Mouse (Mus musculus) thymus, postnatal 10 days (tissue): Measurements from ENCODE around the gene 9130230L23Rik.

Experiments used
- DNase-seq, 2 experiments: peaks; one replicate each; pipeline ENCODE4 v3.0.0; 2021; ENCODE audit warnings: low spot score in 2 of 2

Gene 9130230L23Rik

GRCm38 (mm10) chr5:66004134-66004925 is at the start of gene 9130230L23Rik:
Gene 9130230L23Rik, minus strand, starts transcription at chr5:66004285.
- no peak for DNase-seq

GRCm38 (mm10) chr5:66052777-66053548 is 48.9 kb upstream of the 9130230L23Rik start:
- DNase-seq: no peak

DNA sequence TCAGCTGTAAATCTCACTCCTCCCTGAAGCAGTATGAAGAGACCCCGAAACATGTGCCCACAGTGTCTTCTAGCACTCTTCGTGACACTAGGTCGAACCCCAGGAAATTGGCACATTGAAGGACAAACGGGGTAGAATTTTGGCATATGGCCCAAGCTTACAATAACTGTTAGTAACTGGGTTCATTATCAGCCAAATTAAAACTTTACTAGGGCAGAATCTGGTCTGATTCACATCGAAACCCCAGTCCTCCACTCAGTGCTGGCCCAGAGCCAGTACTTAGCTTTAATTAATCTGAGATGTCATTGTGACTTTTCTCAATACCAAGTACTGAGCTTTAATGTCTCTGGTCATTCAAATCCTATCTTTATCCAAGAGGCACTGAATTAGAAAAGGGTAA is 46.8 kb upstream of the 9130230L23Rik start:
- no peak for DNase-seq

- DNase-seq: no peak
Observed at GRCm38 (mm10) chr5:66046356-66046755, 42.3 kb upstream of the 9130230L23Rik start.

DNA sequence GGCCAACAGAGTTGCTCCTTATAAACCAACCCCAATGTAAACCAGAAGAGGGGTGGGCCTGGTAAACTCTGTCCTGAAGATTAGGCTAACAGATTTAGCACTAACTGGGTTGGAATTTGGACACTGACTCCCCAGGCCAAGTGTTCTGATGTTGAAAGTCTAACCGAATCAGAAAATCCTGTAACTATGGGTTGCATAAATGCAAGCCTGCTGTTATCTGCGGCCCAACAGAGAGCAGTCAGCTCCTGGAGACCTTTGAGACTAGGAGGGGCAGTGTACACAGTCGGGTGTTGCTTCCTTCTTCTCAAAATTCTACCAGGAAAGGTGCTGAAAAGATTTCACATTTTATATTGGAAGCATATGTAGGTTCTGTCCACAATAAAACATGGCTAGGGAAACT is 39.8 kb upstream of the 9130230L23Rik start:
- DNase-seq: no peak

DNA sequence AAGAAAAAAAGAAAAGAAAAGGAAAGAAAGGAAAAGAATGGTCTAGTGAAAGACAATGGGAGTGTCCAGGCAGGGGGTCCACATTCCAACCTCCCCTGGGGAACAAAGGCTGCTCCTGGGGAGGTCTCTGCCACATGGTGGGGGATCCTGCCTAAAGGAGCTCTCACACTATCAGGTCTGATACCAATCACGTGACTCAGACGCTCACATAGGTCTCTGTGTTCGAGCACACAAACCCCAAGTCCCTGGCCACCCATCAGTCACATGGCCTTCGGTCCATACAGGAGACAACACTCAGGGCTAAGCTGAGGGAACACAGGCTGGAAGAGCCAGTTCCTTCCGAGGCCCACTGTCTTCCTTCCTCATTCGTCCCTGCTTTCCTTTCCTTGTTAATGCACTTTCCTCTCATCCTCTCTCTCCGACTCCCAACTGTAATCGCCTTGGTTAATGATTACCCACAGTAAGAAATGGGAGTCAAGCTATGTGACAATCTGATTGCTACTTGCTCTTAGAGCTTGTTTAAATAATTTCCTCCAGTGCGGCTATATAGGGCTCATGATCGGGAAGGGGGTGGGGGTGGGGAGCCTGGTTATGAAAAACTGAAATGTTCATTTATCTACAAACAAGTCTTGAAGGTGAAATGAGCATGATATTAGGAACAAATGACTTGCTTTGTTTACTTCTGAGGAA is 38.7 kb upstream of the 9130230L23Rik start:
- DNase-seq: no peak

- DNase-seq: no peak
Observed at GRCm38 (mm10) chr5:66040744-66041279, 36.7 kb upstream of the 9130230L23Rik start.

GRCm38 (mm10) chr5:66039813-66040212 is 35.7 kb upstream of the 9130230L23Rik start:
- DNase-seq: no peak

DNA sequence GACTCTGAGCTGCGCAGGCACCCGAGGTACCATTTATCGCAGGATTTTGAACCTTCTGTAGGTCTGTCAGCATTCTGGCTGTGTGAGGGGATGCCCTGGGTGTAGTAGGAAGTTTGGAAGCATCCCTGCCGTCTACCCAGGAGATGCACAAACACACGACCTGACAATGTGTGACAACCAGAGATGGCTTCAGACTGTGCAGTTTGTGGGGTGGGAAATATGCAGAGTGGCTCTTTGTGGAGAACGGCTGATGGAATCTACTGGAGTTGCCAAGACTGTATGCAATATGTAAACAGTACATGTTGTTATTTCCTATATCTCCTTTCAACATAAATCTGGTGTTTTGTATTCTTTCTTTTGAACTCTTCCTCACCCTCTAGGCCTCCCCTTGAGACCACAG is 33.0 kb upstream of the 9130230L23Rik start:
- DNase-seq: no peak

- no peak for DNase-seq
Observed at GRCm38 (mm10) chr5:66036440-66037054, 32.5 kb upstream of the 9130230L23Rik start.

DNA sequence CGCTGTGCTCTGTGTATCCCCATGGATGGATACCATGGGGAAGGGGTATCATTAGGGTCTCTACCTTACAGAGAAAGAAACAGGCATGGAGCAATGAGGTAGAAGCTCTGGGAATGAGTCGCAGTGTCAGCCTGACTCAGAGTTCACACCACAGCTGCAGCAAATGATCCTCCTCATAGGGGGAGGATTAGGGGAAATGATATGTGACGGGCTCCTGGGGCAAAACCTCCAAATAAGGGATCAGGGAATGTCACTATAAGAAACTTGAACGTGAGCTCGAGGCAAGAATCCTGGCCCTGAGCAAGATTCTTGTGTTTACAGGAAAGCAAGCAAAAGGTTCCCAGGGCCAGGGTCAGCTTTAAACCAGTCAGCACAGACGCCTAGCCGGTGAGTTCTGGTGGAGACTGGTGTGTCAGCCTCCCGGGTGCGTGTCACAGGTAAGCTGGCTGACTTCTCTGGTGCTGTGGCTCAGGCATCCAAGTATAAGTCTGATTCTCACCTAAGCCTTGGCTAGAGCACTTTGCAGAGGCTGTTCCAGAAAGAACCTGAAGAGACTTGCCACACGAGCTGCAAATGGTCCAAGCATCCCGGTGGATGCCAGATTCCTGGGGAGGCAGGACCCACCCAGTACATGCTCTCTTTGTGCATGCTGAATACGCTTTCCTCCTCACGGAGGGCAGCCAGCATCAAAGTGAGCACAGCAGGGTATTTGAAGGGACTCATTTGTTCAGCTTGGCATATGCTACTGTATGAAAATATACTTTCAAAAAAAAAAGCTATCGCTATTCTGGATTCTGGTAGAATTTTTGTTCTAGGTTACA is 30.5 kb upstream of the 9130230L23Rik start:
- no peak for DNase-seq

GRCm38 (mm10) chr5:66032826-66033225 is 28.7 kb upstream of the 9130230L23Rik start:
- no peak for DNase-seq

DNA sequence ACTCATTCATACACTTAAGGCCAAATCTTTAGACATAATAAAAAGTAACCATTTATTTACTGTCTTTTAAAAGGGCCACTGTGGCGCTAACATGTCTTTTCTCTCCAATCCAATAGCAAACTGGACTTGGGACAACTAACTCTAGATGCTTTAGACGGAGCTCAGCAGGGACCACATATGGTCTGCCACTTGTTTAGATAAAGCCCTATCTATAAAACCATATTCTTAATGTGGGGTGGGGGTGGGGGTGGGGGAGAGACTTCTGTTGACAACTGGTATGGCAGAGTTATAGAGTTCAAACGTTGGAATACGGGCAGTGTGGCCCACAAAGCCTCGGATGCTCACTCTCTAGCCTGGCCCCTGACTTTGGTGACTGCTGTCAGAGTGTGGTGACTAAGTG is 27.6 kb upstream of the 9130230L23Rik start:
- no peak for DNase-seq

GRCm38 (mm10) chr5:66028232-66028631 is 24.1 kb upstream of the 9130230L23Rik start:
- DNase-seq: no peak

- DNase-seq: no peak
Observed at GRCm38 (mm10) chr5:66027206-66027605, 23.1 kb upstream of the 9130230L23Rik start.

DNA sequence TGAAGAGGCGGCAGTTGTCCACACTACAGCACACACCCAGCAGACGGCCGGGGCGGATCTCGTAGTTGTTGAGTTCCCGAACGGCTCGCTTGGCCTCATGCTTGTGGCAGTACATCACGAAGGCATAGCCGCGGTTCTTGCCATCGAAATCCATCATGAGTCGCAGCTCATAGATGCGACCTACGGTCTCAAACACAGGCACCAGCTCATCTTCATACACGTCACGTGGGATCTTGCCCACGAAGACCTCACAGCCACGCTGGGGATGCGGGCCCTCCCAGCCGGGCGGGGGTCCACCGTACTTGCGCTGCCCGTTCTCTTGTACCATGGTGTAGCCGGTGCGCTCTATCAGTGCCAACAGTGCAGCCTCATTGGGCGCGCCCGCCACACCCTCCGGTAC is 22.7 kb upstream of the 9130230L23Rik start:
- DNase-seq: no peak

- no peak for DNase-seq
Observed at GRCm38 (mm10) chr5:66015449-66015961, 11.4 kb upstream of the 9130230L23Rik start.

- DNase-seq: no peak
Observed at GRCm38 (mm10) chr5:66014437-66014836, 10.4 kb upstream of the 9130230L23Rik start.

- DNase-seq: no peak
Observed at GRCm38 (mm10) chr5:66013999-66014398, 9.9 kb upstream of the 9130230L23Rik start.

- DNase-seq: no peak
Observed at GRCm38 (mm10) chr5:66008245-66008967, 4.3 kb upstream of the 9130230L23Rik start.
